Mouse (Mus musculus) layer of hippocampus, postnatal 36 days (tissue): ENCODE results near the gene Tanc1. TPM values are rescaled to one million over a fixed set of nuclear protein-coding genes. Genes with fewer than 3 reads are reported as not detected.

Experiments used
- DNase-seq, 2 experiments: peaks; one replicate each; pipeline ENCODE4 v3.0.0; 2022
- total RNA-seq, 2 experiments: library from RNA; stranded (reverse); gene quantifications; 2 replicates each; pipeline ENCODE4 v1.2.3; 2021

The Tanc1 gene
- total RNA-seq, 2 experiments from 2014 or later, result 107 to 119 TPM

GRCm38 (mm10) chr2:59794838-59795237 lies 183.0 kb downstream of the Tanc1 start:
- DNase-seq, result peak; percentile 69 to 70

GRCm38 (mm10) chr2:59798934-59799532 lies 187.2 kb downstream of the Tanc1 start:
- DNase-seq, result no peak

GRCm38 (mm10) chr2:59799572-59799971 lies 187.7 kb downstream of the Tanc1 start:
- no peak for DNase-seq

GRCm38 (mm10) chr2:59800481-59801266 lies 188.8 kb downstream of the Tanc1 start:
- no peak for DNase-seq

- no peak for DNase-seq
These were observed 191.0 kb downstream of the Tanc1 start for GRCm38 (mm10) chr2:59802722-59803387.

GRCm38 (mm10) chr2:59805595-59805994 lies 193.8 kb downstream of the Tanc1 start:
- DNase-seq, result no peak

- no peak for DNase-seq
These were observed 194.2 kb downstream of the Tanc1 start for GRCm38 (mm10) chr2:59806038-59806437.

GRCm38 (mm10) chr2:59808608-59809007 lies 196.8 kb downstream of the Tanc1 start:
- DNase-seq, result no peak

- DNase-seq, result no peak
These were observed 198.2 kb downstream of the Tanc1 start for GRCm38 (mm10) chr2:59810039-59810438.

GRCm38 (mm10) chr2:59811247-59811646 lies 199.4 kb downstream of the Tanc1 start:
- no peak for DNase-seq

GRCm38 (mm10) chr2:59812641-59813040 lies 200.8 kb downstream of the Tanc1 start:
- DNase-seq, result no peak

- DNase-seq, result no peak
These were observed 201.6 kb downstream of the Tanc1 start for GRCm38 (mm10) chr2:59813457-59813856.

- no peak for DNase-seq
These were observed 203.2 kb downstream of the Tanc1 start for GRCm38 (mm10) chr2:59814997-59815396.

GRCm38 (mm10) chr2:59818663-59819062 lies 206.8 kb downstream of the Tanc1 start:
- no peak for DNase-seq

GRCm38 (mm10) chr2:59819415-59819814 lies 207.6 kb downstream of the Tanc1 start:
- no peak for DNase-seq

- DNase-seq, result no peak
These were observed 208.2 kb downstream of the Tanc1 start for GRCm38 (mm10) chr2:59820088-59820487.

GRCm38 (mm10) chr2:59821044-59821443 lies 209.2 kb downstream of the Tanc1 start:
- no peak for DNase-seq

- peak in 1 of 2 experiments; percentile 40 for DNase-seq
These were observed 212.4 kb downstream of the Tanc1 start for GRCm38 (mm10) chr2:59824289-59824688.

- DNase-seq, result no peak
These were observed 213.5 kb downstream of the Tanc1 start for GRCm38 (mm10) chr2:59825380-59825779.

- DNase-seq, result no peak
These were observed 216.3 kb downstream of the Tanc1 start for GRCm38 (mm10) chr2:59828103-59828655.

- DNase-seq, result no peak
These were observed 217.1 kb downstream of the Tanc1 start for GRCm38 (mm10) chr2:59828777-59829508.

- no peak for DNase-seq
These were observed 217.9 kb downstream of the Tanc1 start for GRCm38 (mm10) chr2:59829718-59830117.
